Mouse (Mus musculus) left cerebral cortex, adult 18-20 months (tissue): ENCODE data around the gene Gm42417. TPM values are rescaled to one million over a fixed set of nuclear protein-coding genes. Genes with fewer than 3 reads are reported as not detected.

Source experiments
- microRNA-seq, 2 experiments: library from miRNA; unstranded; fragments of <30 nt; microRNA quantifications; one replicate each; pipeline ENCODE4 v1.2.0; 2021
- total RNA-seq, 2 experiments: library from RNA; stranded (reverse); gene quantifications; 2 replicates each; pipeline ENCODE4 v1.2.3; 2021

Gm42417 gene
- total RNA-seq, 2 experiments from 2014 or later, result 0.77 TPM; not detected in 1

Small RNA genes within 50 kb of the gene (microRNA-seq; reads per million reads assigned to microRNA genes)
- 0 reads per million in 2 experiments for gene Gm47280

Other genes starting within 250 kb of the Gm42417 start
- 10 to 100 TPM; 15.6 to 18.1 TPM for gene Arid5a, start 231.7 kb downstream of the Gm42417 start, total RNA-seq
- 10 to 100 TPM; 76.6 TPM for gene Kansl3, start 170.2 kb downstream of the Gm42417 start, total RNA-seq
- not detected for gene Fer1l5, start 167.1 kb downstream of the Gm42417 start, total RNA-seq
- 10 to 100 TPM; 44.3 to 44.8 TPM for gene Lman2l, start 94.2 kb downstream of the Gm42417 start, total RNA-seq
- 10 to 100 TPM; 12.4 TPM for gene Cnnm4, start 67.8 kb downstream of the Gm42417 start, total RNA-seq
- 10 to 100 TPM; 31.7 to 34.6 TPM for gene Cnnm3, start 27.6 kb downstream of the Gm42417 start, total RNA-seq
- 1 to 10 TPM; 5.4 to 5.9 TPM for gene Ankrd23, start 2.5 kb downstream of the Gm42417 start, total RNA-seq
- gene Ankrd39, start 8.0 kb upstream of the Gm42417 start, total RNA-seq, result 10 to 100 TPM; 11.5 to 11.9 TPM
- gene Sema4c, start 18.9 kb upstream of the Gm42417 start, total RNA-seq, result 10 to 100 TPM; 20.5 to 21.0 TPM
- gene Fam178b, start 143.8 kb upstream of the Gm42417 start, total RNA-seq, result not detected
- gene Cox5b, start 152.0 kb upstream of the Gm42417 start, total RNA-seq, result 100 to 1,000 TPM; 586 to 651 TPM
- gene 4933424G06Rik, start 170.7 kb upstream of the Gm42417 start, total RNA-seq, result 1 to 10 TPM in 1 of 2 experiments, not detected in 1; 1.5 TPM
- 100 to 1,000 TPM; 338 to 340 TPM for gene Actr1b, start 175.0 kb upstream of the Gm42417 start, total RNA-seq
- gene Zap70, start 222.4 kb upstream of the Gm42417 start, total RNA-seq, result 1 to 10 TPM; 1.3 to 2.1 TPM